Mouse (Mus musculus): ENCODE measurements around the gene Cdc37. TPM values are rescaled to one million over a fixed set of nuclear protein-coding genes. Genes with fewer than 3 reads are reported as not detected.
"Not testable (repeated sequence)": the region's sequence is repeated elsewhere in the genome, so short reads cannot be mapped to it uniquely, and the experiment has no call there.

The Cdc37 gene
- 70.4 and 78.0 TPM in 2 replicates for polyA plus RNA-seq (2012; ENCODE audit: insufficient read depth, insufficient read length, missing spikeins)

- Histone ChIP-seq H3K4me3 (ENCODE audit: insufficient read depth, low read depth, low read length) (peak within 1 kb of the TSS; percentile 94), H3K27ac (replicated peaks; ENCODE audit: low read depth, low read length) (peak within 1 kb of the TSS; percentile 83), H3K4me1 (ENCODE audit: control insufficient read depth, insufficient read depth, insufficient read length, low read length) (peaks cover 22% of the 10 kb centered on the region)
Measured at GRCm38 (mm10) chr9:21149654-21150419, at the start of gene Cdc37. Gene Cdc37, minus strand, starts transcription at chr9:21149982.

- Histone ChIP-seq H3K4me3 (ENCODE audit: insufficient read depth, low read depth, low read length) (no peak overlapping the region), H3K4me1 (ENCODE audit: control insufficient read depth, insufficient read depth, insufficient read length, low read length) (no peaks in the 10 kb centered on the region), H3K27ac (replicated peaks; ENCODE audit: low read depth, low read length) (no peak overlapping the region)
Measured at GRCm38 (mm10) chr9:21198960-21199359, 49.2 kb upstream of the Cdc37 start.

- Histone ChIP-seq H3K4me3 (ENCODE audit: insufficient read depth, low read depth, low read length) (no peak overlapping the region), H3K4me1 (ENCODE audit: control insufficient read depth, insufficient read depth, insufficient read length, low read length) (no peaks in the 10 kb centered on the region), H3K27ac (replicated peaks; ENCODE audit: low read depth, low read length) (no peak overlapping the region)
Measured at GRCm38 (mm10) chr9:21197981-21198380, 48.2 kb upstream of the Cdc37 start.

GRCm38 (mm10) chr9:21196521-21197433 is 47.0 kb upstream of the Cdc37 start:
- Histone ChIP-seq H3K27ac (replicated peaks; ENCODE audit: low read depth, low read length) (no peak overlapping the region), H3K4me3 (ENCODE audit: insufficient read depth, low read depth, low read length) (no peak overlapping the region), H3K4me1 (ENCODE audit: control insufficient read depth, insufficient read depth, insufficient read length, low read length) (no peaks in the 10 kb centered on the region)

- H3K27ac ChIP-seq (replicated peaks; ENCODE audit: low read depth, low read length) = not testable (repeated sequence)
Measured at GRCm38 (mm10) chr9:21195736-21196505, 46.1 kb upstream of the Cdc37 start.

GRCm38 (mm10) chr9:21194787-21195493 is 45.2 kb upstream of the Cdc37 start:
- Histone ChIP-seq H3K4me1 (ENCODE audit: control insufficient read depth, insufficient read depth, insufficient read length, low read length) (no peaks in the 10 kb centered on the region), H3K4me3 (ENCODE audit: insufficient read depth, low read depth, low read length) (no peak overlapping the region), H3K27ac (replicated peaks; ENCODE audit: low read depth, low read length) (no peak overlapping the region)

More at GRCm38 (mm10) chr9:21195736-21196505, 46.1 kb upstream of the Cdc37 start:
- H3K4me3 ChIP-seq (ENCODE audit: insufficient read depth, low read depth, low read length); H3K4me1 ChIP-seq (ENCODE audit: control insufficient read depth, insufficient read depth, insufficient read length, low read length): not testable (repeated sequence)

- H3K4me1 ChIP-seq (ENCODE audit: control insufficient read depth, insufficient read depth, insufficient read length, low read length) = no peaks in the 10 kb centered on the region
- no peak overlapping the region for H3K4me3 ChIP-seq (ENCODE audit: insufficient read depth, low read depth, low read length)
- H3K27ac ChIP-seq (replicated peaks; ENCODE audit: low read depth, low read length) = no peak overlapping the region
Measured at GRCm38 (mm10) chr9:21193786-21194185, 44.0 kb upstream of the Cdc37 start.

- no peak overlapping the region for H3K27ac ChIP-seq (replicated peaks; ENCODE audit: low read depth, low read length)
Measured at GRCm38 (mm10) chr9:21190670-21191069, 40.9 kb upstream of the Cdc37 start.

GRCm38 (mm10) chr9:21189905-21190304 is 40.1 kb upstream of the Cdc37 start:
- Histone ChIP-seq H3K4me3 (ENCODE audit: insufficient read depth, low read depth, low read length) (no peak overlapping the region), H3K27ac (replicated peaks; ENCODE audit: low read depth, low read length) (no peak overlapping the region), H3K4me1 (ENCODE audit: control insufficient read depth, insufficient read depth, insufficient read length, low read length) (peaks cover 3% of the 10 kb centered on the region; the same call in 1 of the 2 replicates)

More at GRCm38 (mm10) chr9:21190670-21191069, 40.9 kb upstream of the Cdc37 start:
- H3K4me1 ChIP-seq (ENCODE audit: control insufficient read depth, insufficient read depth, insufficient read length, low read length) = peaks cover 3% of the 10 kb centered on the region; the same call in 1 of the 2 replicates
- no peak overlapping the region for H3K4me3 ChIP-seq (ENCODE audit: insufficient read depth, low read depth, low read length)

GRCm38 (mm10) chr9:21185436-21185835 is 35.7 kb upstream of the Cdc37 start:
- peaks cover 5% of the 10 kb centered on the region; the same call in 1 of the 2 replicates for H3K4me1 ChIP-seq (ENCODE audit: control insufficient read depth, insufficient read depth, insufficient read length, low read length)
- peak overlapping the region; percentile 21; the same call in 1 of the 2 replicates for H3K4me3 ChIP-seq (ENCODE audit: insufficient read depth, low read depth, low read length)
- peak overlapping the region; percentile 92 for H3K27ac ChIP-seq (replicated peaks; ENCODE audit: low read depth, low read length)

GRCm38 (mm10) chr9:21184733-21185132 is 35.0 kb upstream of the Cdc37 start:
- H3K4me3 ChIP-seq (ENCODE audit: insufficient read depth, low read depth, low read length) = peak overlapping the region; percentile 61
- peak overlapping the region; percentile 92 for H3K27ac ChIP-seq (replicated peaks; ENCODE audit: low read depth, low read length)
- peaks cover 5% of the 10 kb centered on the region; the same call in 1 of the 2 replicates for H3K4me1 ChIP-seq (ENCODE audit: control insufficient read depth, insufficient read depth, insufficient read length, low read length)

- Histone ChIP-seq H3K27ac (replicated peaks; ENCODE audit: low read depth, low read length) (no peak overlapping the region), H3K4me1 (ENCODE audit: control insufficient read depth, insufficient read depth, insufficient read length, low read length) (peaks cover 5% of the 10 kb centered on the region; the same call in 1 of the 2 replicates), H3K4me3 (ENCODE audit: insufficient read depth, low read depth, low read length) (peak overlapping the region; percentile 61)
Measured at GRCm38 (mm10) chr9:21183905-21184413, 34.2 kb upstream of the Cdc37 start.

GRCm38 (mm10) chr9:21183421-21183820 is 33.6 kb upstream of the Cdc37 start:
- peaks cover 5% of the 10 kb centered on the region; the same call in 1 of the 2 replicates for H3K4me1 ChIP-seq (ENCODE audit: control insufficient read depth, insufficient read depth, insufficient read length, low read length)
- no peak overlapping the region for H3K27ac ChIP-seq (replicated peaks; ENCODE audit: low read depth, low read length)
- H3K4me3 ChIP-seq (ENCODE audit: insufficient read depth, low read depth, low read length) = peak overlapping the region; percentile 61; the same call in 1 of the 2 replicates
